Mouse (Mus musculus): ENCODE measurements around the gene Rras2. TPM values are rescaled to one million over a fixed set of nuclear protein-coding genes. Genes with fewer than 3 reads are reported as not detected.

The Rras2 gene
- polyA plus RNA-seq, 1 experiment, result 41.7 TPM

DNA sequence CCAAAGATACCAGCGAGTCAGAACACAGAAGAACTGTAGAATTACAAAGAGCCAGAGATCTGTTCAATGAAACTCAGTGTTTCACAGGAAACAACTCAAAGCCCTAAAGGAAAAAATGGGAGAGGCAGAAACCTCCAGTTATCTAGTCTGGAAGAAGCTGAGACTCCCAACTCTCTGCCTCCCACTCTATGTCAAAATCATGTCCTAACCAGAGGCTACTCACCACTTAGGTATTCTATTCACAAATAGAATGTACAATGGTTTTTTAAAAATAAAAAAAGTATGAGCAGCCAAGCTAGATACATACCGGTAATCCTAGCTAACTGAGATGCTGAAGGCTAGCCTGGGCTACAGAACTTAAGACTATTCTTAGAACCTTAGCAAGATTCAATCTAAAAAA lies 3.3 kb downstream of the Rras2 start:
- no peak for DNase-seq (ENCODE audit: low spot score)

DNA sequence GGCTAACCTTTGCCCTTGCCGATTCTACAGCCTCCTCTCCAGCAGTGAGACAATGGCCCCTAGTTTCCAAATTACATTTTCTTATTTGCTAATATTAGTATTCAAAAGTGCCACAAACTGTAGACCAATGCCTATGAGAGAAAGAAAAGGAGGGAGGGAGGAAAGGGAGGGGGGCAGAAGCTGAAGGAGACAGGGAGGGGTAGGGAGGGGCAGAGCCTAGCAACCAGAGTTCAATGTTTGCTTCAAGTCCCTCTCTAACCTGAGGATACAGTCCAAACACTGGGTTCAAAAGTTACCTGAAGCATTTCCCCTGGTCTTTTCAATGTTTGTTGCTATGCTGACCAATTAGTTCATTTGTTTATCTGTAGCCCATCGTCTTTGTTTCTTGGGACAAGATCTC lies 7.1 kb downstream of the Rras2 start:
- no peak for DNase-seq (ENCODE audit: low spot score)

DNA sequence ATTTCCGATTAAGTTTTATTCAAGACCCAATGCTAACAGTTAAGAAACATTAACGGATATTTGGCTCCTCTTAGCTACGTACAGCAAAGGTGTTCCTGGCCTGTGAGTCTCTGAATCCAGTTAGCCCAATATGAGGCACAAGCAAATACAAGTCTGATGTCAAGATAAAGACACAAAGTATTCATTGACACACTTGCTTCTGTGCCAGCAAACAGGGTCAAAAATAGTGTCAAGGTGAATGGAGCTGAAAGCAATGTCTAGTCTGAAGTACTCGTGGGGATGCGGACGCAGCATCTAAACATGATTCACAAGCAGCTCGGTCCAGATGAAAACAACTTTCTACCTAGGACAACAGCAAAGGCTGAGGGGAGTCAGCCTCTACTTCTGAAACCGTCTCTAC lies 11.7 kb downstream of the Rras2 start:
- DNase-seq (ENCODE audit: low spot score), result no peak

DNA sequence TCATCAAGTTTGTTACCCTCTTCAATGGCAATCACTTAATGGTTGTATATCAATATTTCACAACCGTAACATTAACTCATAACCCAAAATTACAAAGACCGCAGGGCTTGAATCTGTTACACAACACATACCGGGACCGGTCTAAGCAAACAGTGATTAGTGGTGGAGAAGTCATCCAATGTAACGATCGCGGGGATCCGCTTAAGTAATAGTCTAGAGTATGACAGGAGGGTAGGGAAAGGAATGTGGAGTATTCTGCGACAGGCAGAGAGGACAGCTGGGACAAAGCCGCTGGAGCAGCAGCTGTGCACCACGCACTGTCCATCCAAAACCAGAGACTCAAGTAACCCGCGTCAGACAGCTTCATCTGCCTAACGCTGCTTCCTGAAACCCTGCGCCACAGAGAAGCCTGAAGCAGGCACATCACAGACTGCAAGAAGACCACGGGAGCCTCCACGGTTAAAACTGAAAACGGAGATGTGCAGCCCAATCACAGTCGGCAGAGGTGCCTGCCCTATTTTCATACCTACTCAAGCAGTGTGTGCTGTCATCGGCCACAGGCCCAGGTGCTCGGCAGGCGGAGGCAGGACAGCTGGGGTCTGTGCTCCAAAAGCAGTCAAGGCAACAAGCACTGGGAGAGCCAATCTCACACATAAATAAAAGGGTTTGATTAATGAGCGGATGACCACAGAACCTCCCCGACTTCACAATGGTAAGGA lies 13.8 kb downstream of the Rras2 start:
- DNase-seq (ENCODE audit: low spot score), result no peak

DNA sequence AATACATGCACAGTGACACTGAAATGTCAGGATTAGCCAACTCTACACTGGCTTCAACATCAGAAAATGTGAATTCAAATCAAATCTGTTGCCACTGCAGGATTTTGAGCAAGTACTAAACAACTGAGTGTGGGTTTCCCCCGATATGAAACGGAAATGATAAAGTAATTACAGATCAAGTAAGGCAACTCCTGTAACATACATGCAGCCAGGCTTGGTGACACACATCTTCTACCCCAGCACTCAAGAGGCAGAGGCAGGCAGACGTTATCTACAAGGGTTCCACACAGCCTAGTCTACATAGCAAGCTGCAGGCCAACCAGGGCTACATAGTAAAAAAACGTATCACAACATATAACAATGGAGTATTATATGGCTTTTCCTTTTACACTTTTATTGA lies 14.4 kb downstream of the Rras2 start:
- DNase-seq (ENCODE audit: low spot score), result no peak

DNA sequence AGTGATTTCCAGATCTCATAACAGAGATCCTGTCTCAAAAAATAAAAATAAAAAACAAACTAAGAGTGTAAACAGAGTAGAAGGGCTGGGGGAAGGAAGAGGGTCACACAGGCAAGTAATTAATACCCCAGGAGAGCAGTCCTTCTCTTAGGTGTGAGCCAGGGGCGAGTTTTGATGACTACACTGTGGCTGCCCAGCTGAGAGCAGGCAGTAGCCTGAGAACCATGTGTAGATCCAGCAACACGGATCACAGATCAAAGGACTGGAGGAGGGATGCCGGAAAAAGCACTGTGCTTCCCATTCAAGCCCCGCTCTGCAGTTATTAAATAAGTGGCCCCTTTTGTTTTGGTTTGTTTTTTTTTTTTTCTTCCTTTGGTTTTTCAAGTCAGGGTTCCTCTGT lies 15.0 kb downstream of the Rras2 start:
- DNase-seq (ENCODE audit: low spot score), result no peak

DNA sequence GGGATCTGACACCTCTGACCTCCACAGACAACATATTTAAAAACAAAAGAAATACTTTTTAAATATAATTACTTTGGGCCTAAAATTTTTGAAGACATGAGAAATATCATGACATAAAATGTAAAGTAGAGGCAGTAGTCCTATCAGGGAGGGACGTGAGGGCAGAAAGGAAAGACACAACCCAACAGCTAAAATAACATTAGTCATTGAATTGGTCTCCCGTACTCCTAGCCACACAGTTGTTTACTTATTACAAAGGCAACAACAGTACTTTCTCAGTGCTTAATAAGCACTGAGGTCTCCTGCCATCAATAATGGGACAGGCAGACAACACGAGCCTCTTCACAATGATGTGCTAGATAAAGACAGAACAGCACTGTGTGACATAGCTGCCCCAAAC lies 16.2 kb downstream of the Rras2 start:
- DNase-seq (ENCODE audit: low spot score), result no peak

DNA sequence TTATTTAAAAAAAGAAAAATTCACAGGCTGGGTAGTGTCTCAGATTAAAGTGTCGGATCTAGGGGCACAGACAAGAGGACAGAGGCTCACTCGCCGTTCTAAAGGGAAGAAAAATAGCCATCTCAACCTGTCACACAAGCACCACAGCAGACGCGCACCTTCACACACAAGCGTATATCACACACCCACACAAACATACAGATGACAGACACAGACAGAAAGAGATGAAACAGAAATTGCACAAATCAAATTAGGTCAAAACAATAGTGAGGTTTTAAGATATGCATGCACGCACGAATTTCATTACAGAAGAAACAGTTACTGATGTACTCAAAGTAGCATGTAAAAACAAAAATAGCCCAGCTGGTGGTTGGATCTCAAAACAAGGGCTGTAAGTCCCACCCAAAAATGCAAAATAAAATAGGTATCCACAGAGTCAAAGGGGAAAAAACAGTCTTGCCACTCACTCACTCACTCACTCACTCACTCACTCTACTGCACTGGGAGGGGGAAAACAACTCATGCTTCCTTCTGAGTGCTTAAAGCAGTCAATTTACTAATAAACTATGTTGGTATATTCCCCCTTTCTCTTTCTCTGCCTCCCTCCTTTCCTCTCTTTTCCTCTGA lies 23.9 kb downstream of the Rras2 start:
- DNase-seq (ENCODE audit: low spot score), result no peak

DNA sequence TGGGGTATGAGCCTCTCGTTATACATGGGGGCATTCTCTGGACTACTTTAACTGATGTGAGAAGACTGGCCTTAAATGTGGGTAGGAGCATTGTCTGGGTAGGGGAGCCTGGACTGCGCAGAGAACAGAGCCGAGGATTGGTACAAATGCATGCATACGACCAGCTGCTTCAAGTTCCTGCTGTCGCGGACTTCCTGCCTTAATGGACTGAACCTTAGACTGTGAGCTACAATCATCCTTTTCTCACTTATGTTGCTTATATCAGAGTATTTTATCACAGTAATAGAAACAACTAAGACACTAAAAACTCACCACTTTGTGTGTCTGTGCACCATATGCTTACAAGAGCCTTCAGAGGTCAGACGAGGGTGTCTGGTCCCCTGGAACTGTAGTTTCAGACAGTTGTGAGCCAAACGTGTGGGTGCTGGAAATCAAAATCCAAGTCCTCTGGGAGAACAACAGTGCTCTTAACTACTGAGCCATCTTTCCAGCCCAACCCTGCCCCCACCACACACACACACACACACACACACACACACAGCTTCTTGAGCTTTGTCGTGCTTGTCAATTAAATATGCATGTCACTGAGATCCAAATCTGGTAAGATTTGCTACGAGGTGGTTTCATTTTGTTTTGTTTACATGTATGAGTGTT lies 26.6 kb downstream of the Rras2 start:
- no peak for DNase-seq (ENCODE audit: low spot score)

DNA sequence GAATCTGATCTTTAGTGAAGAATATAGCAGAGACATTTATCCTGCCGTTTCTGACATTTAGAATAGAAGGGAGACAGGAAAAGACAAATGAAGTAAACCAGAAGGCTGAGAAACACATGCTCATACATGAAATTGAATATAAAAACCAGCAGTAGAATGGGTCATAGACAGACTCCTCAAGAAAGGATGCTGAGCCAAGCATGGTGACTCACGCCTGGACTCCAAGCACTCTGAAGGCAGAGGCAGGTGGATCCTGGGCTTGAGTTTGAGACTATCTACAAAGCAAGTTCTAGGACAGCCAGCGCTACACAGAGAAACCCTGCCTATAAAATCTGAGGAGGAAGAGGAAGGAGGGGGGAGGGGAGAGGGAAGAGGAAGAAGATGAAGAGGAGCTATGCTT lies 27.4 kb downstream of the Rras2 start:
- no peak for DNase-seq (ENCODE audit: low spot score)

DNA sequence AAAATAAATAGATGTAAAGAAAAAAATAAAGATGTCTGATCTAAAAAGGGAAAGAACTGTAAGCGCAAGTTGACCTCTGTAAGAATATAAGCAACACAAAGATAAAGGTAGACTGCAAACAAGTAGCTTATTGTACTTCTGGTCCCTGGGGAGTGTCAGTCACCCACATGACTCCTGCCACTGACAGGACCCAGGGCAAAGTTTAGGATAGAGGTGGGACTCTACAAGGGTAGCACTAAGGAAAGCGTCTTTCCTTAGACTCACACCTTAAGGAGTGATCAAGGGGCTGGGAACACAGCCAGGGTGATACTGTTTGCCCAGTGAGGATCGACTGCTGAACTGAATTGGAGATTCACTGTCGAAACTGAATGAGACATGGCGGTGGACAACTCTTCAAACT lies 28.7 kb downstream of the Rras2 start:
- DNase-seq (ENCODE audit: low spot score), result no peak

DNA sequence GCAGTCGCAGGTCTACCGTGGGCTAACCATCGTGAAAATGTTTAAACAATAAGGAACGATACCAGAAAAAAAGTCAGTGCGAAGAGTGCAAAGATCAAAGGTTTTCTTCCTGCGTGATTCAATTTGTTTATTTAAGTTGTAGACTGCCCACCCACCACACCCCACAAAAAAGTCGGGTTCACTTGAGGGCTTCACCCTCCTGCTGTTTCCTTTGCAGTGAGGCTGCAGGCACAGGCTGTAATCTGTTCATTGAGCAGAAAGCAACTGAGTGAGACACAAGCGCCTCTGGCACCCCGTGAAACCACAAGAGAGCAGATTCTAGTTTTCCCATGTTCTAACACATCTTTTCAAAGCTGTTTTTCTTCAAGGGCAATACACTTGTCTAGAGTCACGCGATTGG lies 29.6 kb downstream of the Rras2 start:
- DNase-seq (ENCODE audit: low spot score), result no peak

DNA sequence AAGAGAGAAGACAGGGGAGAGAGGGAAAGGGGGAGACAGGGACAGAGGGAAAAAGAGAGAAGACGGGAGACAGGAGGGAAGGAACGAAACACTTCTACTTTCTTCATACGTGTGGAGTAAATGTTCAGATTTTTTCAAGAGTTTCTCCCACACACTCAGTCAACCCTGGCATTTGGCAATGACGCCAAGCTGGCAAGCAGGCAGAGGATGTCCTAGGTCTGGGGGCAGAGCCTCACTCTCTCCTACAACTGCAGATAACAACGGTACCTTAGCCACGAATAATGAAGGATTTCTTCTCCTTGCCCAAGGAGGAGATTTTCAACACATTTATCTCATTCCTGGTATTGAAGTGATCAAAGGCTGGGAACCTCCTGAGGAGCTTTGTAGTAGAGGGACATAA lies 30.2 kb downstream of the Rras2 start:
- no peak for DNase-seq (ENCODE audit: low spot score)

DNA sequence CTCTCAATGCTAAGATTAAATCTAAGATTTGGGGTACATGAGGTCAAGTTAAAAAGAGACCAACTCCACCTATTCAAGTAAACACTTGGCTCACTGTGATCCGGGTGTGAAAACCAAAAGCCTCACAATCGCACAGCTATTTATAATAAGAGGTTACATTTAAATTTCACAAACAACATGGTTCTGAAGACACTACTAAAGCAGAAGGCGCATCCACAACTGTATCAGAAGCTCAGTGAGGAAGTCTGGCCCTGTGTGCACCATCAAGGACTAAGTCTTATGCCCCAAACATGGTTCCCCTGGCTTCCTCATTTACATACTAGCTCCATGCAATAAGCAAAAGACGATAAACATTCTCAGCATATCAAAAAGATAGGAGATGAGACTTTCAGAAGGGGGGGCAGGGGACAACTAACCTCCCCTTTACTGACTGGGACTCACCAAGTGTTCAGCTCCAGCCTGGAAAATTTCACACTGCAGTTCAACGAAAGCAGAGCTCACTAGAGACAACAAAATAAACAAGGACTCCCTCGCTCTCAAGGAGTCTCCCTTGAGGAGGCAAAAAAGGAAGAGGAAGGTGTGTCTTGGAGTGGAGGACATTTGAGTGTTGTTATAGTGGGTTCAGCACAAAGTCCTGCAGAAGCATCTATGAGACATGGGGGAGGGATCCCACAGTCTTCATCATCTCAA lies 31.4 kb downstream of the Rras2 start:
- no peak for DNase-seq (ENCODE audit: low spot score)

DNA sequence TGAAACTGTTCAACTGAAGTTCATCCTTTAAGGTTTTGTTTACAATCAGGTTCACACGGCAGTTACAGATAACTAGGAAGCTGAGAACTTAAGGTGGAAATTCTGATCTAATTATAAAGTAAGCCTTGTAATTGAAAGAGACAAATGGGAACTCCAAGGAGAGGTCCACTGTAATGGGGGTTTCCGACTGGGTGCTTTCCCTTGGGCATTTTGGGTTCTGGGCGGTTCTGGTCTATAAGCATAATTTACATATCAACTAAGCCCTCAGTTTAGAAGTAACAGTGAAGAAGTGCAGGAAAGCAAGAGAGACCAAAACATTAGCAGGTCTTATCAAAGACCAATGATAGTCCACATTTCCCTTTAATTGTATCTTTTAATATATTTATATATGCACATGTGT lies 33.8 kb downstream of the Rras2 start:
- no peak for DNase-seq (ENCODE audit: low spot score)

DNA sequence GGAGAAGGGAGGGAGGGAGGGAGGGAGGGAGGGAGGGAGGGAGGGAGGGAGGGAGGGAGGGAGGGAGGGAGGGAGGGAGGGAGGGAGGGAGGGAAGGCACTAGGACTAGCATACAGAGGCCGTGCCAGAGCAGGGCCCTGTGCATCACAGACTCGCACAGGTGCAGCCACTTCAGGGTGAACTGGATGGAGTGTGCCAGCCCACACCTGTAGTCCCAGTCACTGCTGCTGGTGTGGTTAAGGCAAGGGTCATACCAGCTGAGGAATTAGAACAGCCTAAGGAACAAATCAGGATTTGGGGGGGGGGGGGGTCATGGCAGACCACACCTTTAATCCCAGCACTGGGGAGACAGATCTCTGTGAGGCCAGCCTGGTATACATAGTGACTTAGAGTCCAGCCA lies 34.5 kb downstream of the Rras2 start:
- no peak for DNase-seq (ENCODE audit: low spot score)

DNA sequence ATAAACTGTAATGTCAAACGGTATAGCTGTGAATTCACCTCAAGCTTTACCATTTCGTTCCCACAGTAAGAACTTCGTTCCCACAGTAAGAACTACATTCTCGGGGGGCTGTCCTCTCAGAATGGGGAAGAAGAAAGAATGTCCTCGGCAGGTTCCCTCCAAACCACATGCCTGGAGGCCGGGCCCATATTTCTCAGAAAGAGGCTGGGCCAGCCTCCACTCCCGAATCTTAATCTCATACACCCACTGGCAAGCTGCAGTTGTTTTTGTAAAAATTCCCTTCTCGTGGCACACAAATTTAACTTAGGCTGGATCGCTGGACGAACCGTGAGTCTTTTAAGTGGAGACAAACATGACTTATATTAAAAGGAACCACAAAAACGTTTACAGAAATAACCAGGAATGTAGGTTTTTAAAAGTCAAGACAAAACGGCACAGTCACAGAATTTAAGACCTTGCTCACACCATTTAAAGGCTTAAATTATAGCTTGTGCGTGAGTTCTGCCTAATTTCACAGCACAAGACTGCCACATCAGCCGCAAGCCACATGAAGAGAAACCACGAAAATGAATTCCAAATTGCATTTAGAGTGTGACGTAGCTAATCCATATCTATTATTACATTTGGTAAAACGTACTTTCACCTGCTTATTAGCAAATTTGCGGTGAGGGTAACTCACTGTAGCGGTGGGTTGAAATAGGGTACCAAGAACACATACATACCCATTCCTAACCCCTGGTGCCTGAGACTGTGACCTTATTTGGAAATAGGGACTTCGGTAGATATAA lies 35.8 kb downstream of the Rras2 start:
- DNase-seq (ENCODE audit: low spot score), result no peak

DNA sequence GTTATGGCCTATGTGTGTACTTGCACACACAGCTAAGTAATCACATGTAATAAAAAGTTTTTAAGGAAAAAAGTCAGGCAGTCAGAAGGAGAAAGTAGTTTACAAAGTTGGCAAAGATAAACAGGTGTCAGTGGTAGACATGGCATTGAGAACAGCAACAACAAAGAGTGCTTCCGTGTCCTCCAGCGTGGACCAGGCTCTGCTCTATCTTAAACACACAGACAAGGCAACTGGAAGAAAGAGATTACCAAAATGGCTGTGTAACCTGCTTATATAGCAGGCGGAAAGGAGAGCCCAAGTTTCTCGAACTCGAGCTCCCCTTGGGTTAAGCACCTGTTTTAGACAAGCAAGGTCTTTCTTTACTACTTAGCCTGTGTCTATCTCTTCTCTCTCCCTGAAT lies 37.3 kb downstream of the Rras2 start:
- no peak for DNase-seq (ENCODE audit: low spot score)

DNA sequence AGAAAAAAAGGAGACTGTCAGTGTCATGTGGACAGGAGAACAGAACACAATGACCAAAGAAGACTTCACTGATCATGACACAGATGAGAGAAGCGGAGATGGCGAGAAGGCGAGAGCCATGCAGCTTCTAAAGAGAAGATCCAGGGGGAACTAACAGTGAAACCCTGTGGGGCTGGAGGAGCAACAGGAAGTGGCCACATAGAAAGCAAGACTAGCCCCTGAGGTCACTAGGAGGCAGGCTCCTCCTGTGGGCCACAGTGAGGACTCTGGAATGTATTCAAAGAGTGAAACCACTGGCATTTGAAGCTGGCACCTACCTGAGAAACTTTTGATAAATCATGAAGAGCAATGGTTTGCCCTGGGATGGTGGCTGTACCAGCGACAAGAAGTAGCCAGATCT lies 38.2 kb downstream of the Rras2 start:
- no peak for DNase-seq (ENCODE audit: low spot score)

DNA sequence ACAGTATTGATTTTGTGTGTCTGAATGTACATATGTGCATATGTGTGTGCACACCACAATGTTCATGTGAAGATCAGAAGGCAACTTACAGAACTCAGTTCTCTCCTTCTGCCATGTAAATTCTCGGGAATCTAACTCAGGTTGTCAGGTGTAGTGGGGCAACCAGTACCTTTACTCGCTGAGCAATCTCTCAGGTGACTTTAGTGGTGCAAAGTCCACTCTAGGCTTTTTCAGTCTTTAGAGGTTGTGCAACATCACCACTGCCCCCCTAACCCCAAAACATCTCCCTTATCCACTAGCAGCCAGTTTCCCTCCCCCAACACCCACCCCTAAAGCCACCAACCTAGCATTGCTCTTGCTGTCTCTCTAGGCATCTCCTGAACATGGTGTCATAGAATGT lies 43.0 kb downstream of the Rras2 start:
- no peak for DNase-seq (ENCODE audit: low spot score)

DNA sequence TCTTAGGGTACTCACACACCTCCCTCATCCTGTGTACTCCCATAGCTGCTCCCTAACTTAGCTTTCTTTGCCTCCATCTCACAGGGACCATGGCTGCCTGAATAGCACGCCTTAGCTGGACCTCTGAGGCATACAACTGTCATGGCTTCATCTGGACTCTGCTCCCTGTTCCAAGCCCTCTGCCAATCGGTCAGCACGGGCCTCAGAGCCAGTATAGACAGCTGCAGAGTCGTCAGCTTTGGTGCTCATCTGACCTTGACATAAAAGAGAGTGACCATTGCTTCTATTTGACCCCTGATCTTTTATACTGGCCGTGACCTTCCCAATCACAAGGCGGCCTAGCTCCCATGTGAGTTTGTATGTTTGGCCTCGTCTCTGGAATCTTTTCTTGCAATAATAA lies 43.4 kb downstream of the Rras2 start:
- DNase-seq (ENCODE audit: low spot score), result no peak
